ENCODE assay signal across 21 mouse cellular contexts in genomic region chr15:99020171-99020570, GRCm38 (mm10). TPM values are rescaled to one million over a fixed set of nuclear protein-coding genes. Genes with fewer than 3 reads are reported as not detected.
DNase-seq lines count a peak whose midpoint lies in the region; ATAC-seq and TF ChIP-seq lines count a peak whose summit lies in the region.
"Had no signal": no experiment of that assay in that cellular context is flagged by ENCODE, and none has a peak within 500 bp of the region (broad histone marks: within the 10 kb centered on the region; RNA-seq: fewer than 3 reads in every experiment).

No protein-coding gene starts in this region.

- no peak for DNase-seq in limb, embryonic 14.5 days (ENCODE audit: low spot score)
- DNase-seq in limb, embryonic 10.5 days (ENCODE audit: low spot score), result no peak
- DNase-seq in R1 (ENCODE audit: low read depth, low spot score), result peak; percentile 62
- no peak for DNase-seq in urinary bladder, postnatal 4 days (ENCODE audit: low spot score in 2 of 2)
- DNase-seq: adrenal gland, adult 8-10 months; adrenal gland, postnatal 14 days; adrenal gland, postnatal 36 days; cerebellum, adult 11-12 months; cerebellum, adult 2 months; cerebellum, adult 9-10 months; cerebellum, postnatal 10 days; cerebellum, postnatal 25 days; forebrain, postnatal 0 days had no signal

- H3K4me1 ChIP-seq in limb, embryonic 14.5 days (ENCODE audit: control insufficient read depth, insufficient read depth, low read length), result peaks cover 22% of the 10 kb centered on the region
- peaks cover 15% of the 10 kb centered on the region; the same call in 1 of the 2 replicates for H3K4me1 ChIP-seq in limb, embryonic 10.5 days

- 93% methylated on average over 4 of the region's 4 CpGs for WGBS in limb, embryonic 14.5 days
- WGBS in limb, embryonic 10.5 days, result 92% methylated on average over 4 of the region's 4 CpGs

- H3K4me3 ChIP-seq in limb, embryonic 14.5 days (replicated peaks; ENCODE audit: low read length), result no peak overlapping the region
- no peak overlapping the region for H3K4me3 ChIP-seq in limb, embryonic 10.5 days
- H3K4me3 ChIP-seq: embryonic facial prominence, embryonic 10.5 days; embryonic facial prominence, embryonic 12.5 days; forebrain, embryonic 13.5 days; forebrain, embryonic 15.5 days had no signal

- H3K36me3 ChIP-seq in limb, embryonic 14.5 days (ENCODE audit: control insufficient read depth, insufficient read depth, low read length), result no peaks in the 10 kb centered on the region
- H3K36me3 ChIP-seq in limb, embryonic 10.5 days, result no peaks in the 10 kb centered on the region
- H3K36me3 ChIP-seq: embryonic facial prominence, embryonic 10.5 days; embryonic facial prominence, embryonic 12.5 days; forebrain, embryonic 15.5 days; G1E had no signal

- no peak for ATAC-seq in limb, embryonic 14.5 days (ENCODE audit: low FRiP score, low read depth)
- ATAC-seq in inflammation-experienced regulatory T-cells, adult 6 months, result no peak
- ATAC-seq: activated CD4-positive, CD25-positive, alpha-beta regulatory T cell, adult 4 months; forebrain, embryonic 13.5 days; forebrain, embryonic 15.5 days; forebrain, postnatal 0 days; Patski had no signal

- H3K9ac ChIP-seq in limb, embryonic 14.5 days (ENCODE audit: low read depth, low read length, severe bottlenecking), result no peak overlapping the region
- H3K9ac ChIP-seq: embryonic facial prominence, embryonic 12.5 days; forebrain, embryonic 13.5 days; forebrain, embryonic 15.5 days; forebrain, postnatal 0 days had no signal

- no peaks in the 10 kb centered on the region for H3K9me3 ChIP-seq in limb, embryonic 14.5 days (ENCODE audit: control insufficient read depth, low read length)
- H3K9me3 ChIP-seq in limb, embryonic 10.5 days (replicated peaks), result no peaks in the 10 kb centered on the region; the same call in 1 of the 2 replicates
- H3K9me3 ChIP-seq: embryonic facial prominence, embryonic 12.5 days; forebrain, embryonic 13.5 days; forebrain, embryonic 15.5 days had no signal

- no peak overlapping the region for H3K4me2 ChIP-seq in limb, embryonic 14.5 days (replicated peaks; ENCODE audit: low read depth, low read length, severe bottlenecking)
- H3K4me2 ChIP-seq: embryonic facial prominence, embryonic 12.5 days; forebrain, embryonic 13.5 days; forebrain, embryonic 15.5 days had no signal

- H3K27ac ChIP-seq in limb, embryonic 14.5 days (replicated peaks; ENCODE audit: low read depth, low read length), result 0 out of 2 replicates have a peak overlapping the region, but pooled peaks have one; percentile 13
- no peak overlapping the region for H3K27ac ChIP-seq in limb, embryonic 10.5 days
- H3K27ac ChIP-seq: embryonic facial prominence, embryonic 10.5 days; embryonic facial prominence, embryonic 12.5 days; forebrain, embryonic 13.5 days; forebrain, embryonic 15.5 days had no signal

- H3K27me3 ChIP-seq in limb, embryonic 14.5 days (ENCODE audit: control insufficient read depth, insufficient read depth, low read length), result no peaks in the 10 kb centered on the region
- 0 out of 2 replicates have a peak, but pooled peaks cover 11% of the 10 kb centered on the region for H3K27me3 ChIP-seq in limb, embryonic 10.5 days (ENCODE audit: low read depth, poor library complexity, severe bottlenecking)
- H3K27me3 ChIP-seq: embryonic facial prominence, embryonic 12.5 days; forebrain, embryonic 13.5 days; Patski had no signal

- TF ChIP-seq POLR2A in limb, embryonic 14.5 days (IDR thresholded peaks at IDR 0.05; ENCODE audit: borderline replicate concordance, extremely low read depth, insufficient read depth, insufficient read length), result no peak

RNA-seq across cellular contexts. Expression of gene Tuba1c, which starts 9.5 kb away (rescaled TPM):
- 192 and 293 TPM in 2 replicates for polyA plus RNA-seq in limb, embryonic 14.5 days (2012; rRNA removed)
- polyA plus RNA-seq in limb, embryonic 14.5 days (2014; fragmentation: Nextera tagmentation; extraction: Ambion mirVana), result 150 and 162 TPM in 2 replicates
- 133 and 138 TPM in 2 replicates for polyA plus RNA-seq in limb, embryonic 10.5 days (2016; fragmentation: Nextera tagmentation; extraction: Ambion mirVana)
- 100 to 1,000 TPM in 1 of 3 experiments, 10 to 100 TPM in 2; 70.4 to 203 (median 83.7) TPM for polyA plus RNA-seq in inflammation-experienced regulatory T-cells, adult 6 months (2017; shearing (Covaris generic))

RNA-seq across cellular contexts. Expression of gene Prph, which starts 34.8 kb away (rescaled TPM):
- 2.7 and 4.2 TPM in 2 replicates for polyA plus RNA-seq in limb, embryonic 14.5 days (2012; rRNA removed)
- 1.3 and 1.7 TPM in 2 replicates for polyA plus RNA-seq in limb, embryonic 14.5 days (2014; fragmentation: Nextera tagmentation; extraction: Ambion mirVana)
- polyA plus RNA-seq in limb, embryonic 10.5 days (2016; fragmentation: Nextera tagmentation; extraction: Ambion mirVana), result 0.16 TPM in 1 of 2 replicates, not detected in the other
- polyA plus RNA-seq in inflammation-experienced regulatory T-cells, adult 6 months (2017; shearing (Covaris generic)), result not detected
- polyA plus RNA-seq: activated CD4-positive, CD25-positive, alpha-beta regulatory T cell, adult 4 months; G1E had no signal

RNA-seq across cellular contexts. Expression of gene Troap, which starts 54.2 kb away (rescaled TPM):
- 41.5 and 51.3 TPM in 2 replicates for polyA plus RNA-seq in limb, embryonic 14.5 days (2012; rRNA removed)
- 20.3 and 22.1 TPM in 2 replicates for polyA plus RNA-seq in limb, embryonic 14.5 days (2014; fragmentation: Nextera tagmentation; extraction: Ambion mirVana)
- polyA plus RNA-seq in limb, embryonic 10.5 days (2016; fragmentation: Nextera tagmentation; extraction: Ambion mirVana), result 54.8 and 56.2 TPM in 2 replicates
- polyA plus RNA-seq in inflammation-experienced regulatory T-cells, adult 6 months (2017; shearing (Covaris generic)), result 1 to 10 TPM in 2 of 3 experiments, under 1 TPM in 1; 0.92 to 9.3 (median 1.1) TPM
